Mouse (Mus musculus): ENCODE results near the gene Gm3404.
"Not testable (repeated sequence)": the region's sequence is repeated elsewhere in the genome, so short reads cannot be mapped to it uniquely, and the experiment has no call there.

Gm3404 gene

DNA sequence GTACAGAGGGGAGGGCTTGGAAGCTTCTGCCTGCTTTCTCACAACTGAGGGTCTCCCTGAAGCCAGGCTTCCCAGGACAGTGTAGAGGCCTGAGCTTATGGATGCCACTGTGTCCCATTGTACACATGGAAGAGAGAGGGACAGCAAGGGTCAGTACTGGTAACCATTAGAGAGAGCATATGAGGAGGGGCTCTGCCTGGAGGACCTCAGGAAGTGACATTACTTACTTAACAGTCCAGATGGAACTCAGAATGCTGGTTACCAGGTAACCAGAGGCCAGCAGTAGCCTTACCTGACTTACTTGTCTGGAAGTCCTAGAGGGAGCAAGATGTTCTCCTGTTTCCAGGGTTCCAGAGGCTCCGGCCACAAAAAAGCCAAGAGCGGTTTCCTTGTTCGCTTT lies at the start of gene Gm3404:
TSS of gene Gm3404 (plus strand) at position 301 of the 400 bp plus-strand sequence.
- not testable (repeated sequence) for DNase-seq (ENCODE audit: low spot score)

DNA sequence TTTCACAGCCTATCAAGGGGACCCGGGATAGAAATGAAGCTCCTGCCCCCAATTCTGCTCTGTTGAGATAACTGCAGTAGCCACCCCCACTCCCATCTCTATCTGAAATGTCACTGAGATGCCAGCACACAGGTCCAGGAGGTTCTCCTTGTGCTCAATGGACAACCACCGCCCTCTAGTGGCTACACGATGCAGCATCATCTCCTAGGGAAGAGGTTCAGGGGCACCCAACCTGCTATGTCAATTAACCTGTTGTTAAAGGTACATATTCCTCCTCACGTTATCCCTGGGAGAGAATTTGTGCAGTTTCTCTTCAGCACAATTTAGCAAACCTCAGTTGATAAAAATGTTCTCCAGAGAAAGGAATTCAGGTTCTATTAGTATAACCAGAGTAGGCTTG lies 46.0 kb upstream of the Gm3404 start:
- DNase-seq (ENCODE audit: low spot score) = peak; percentile 64

DNA sequence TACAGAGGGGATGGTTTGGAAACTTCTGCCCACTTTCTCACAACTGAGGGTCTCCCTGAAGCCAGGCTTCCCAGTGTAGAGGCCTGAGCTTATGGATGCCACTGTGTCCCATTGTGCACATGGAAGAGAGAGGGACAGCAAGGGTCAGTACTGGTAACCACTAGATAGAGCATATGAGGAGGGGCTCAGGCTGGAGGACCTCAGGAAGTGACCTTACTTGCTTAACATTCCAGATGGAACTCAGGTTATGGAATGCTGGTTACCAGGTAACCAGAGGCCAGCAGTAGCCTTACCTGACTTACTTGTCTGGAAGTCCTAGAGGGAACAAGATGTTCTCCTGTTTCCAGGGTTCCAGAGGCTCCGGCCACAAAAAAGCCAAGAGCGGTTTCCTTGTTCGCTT lies 43.9 kb upstream of the Gm3404 start, which contains the start of gene Gm6408:
TSS of gene Gm6408 (plus strand) at position 301 of the 400 bp plus-strand sequence.
- DNase-seq (ENCODE audit: low spot score) = not testable (repeated sequence)

DNA sequence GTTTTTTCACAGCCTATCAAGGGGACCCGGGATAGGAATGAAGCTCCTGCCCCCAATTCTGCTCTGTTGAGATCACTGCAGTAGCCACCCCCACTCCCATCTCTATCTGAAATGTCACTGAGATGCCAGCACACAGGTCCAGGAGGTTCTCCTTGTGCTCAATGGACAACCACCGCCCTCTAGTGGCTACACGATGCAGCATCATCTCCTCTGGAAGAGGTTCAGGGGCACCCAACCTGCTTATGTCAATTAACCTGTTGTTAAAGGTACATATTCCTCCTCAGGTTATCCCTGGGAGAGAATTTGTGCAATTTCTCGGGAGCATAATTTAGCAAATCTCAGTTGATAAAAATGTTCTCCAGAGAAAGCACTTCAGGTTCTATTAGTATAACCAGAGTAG lies 36.6 kb upstream of the Gm3404 start:
- peak; percentile 47 for DNase-seq (ENCODE audit: low spot score)

DNA sequence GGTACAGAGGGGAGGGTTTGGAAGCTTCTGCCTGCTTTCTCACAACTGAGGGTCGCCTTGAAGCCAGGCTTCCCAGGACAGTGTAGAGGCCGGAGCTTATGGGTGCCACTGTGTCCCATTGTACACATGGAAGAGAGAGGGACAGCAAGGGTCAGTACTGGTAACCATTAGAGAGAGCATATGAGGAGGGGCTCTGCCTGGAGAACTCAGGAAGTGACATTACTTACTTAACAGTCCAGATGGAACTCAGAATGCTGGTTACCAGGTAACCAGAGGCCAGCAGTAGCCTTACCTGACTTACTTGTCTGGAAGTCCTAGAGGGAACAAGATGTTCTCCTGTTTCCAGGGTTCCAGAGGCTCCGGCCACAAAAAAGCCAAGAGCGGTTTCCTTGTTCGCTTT lies 34.5 kb upstream of the Gm3404 start, which contains the start of gene Gm6370:
TSS of gene Gm6370 (plus strand) at position 301 of the 400 bp plus-strand sequence.
- DNase-seq (ENCODE audit: low spot score) = not testable (repeated sequence)

DNA sequence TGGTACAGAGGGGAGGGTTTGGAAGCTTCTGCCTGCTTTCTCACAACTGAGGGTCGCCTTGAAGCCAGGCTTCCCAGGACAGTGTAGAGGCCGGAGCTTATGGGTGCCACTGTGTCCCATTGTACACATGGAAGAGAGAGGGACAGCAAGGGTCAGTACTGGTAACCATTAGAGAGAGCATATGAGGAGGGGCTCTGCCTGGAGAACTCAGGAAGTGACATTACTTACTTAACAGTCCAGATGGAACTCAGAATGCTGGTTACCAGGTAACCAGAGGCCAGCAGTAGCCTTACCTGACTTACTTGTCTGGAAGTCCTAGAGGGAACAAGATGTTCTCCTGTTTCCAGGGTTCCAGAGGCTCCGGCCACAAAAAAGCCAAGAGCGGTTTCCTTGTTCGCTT lies 23.5 kb upstream of the Gm3404 start, which contains the start of gene 4930449I24Rik:
TSS of gene 4930449I24Rik (plus strand) at position 301 of the 400 bp plus-strand sequence.
- DNase-seq (ENCODE audit: low spot score) = not testable (repeated sequence)

DNA sequence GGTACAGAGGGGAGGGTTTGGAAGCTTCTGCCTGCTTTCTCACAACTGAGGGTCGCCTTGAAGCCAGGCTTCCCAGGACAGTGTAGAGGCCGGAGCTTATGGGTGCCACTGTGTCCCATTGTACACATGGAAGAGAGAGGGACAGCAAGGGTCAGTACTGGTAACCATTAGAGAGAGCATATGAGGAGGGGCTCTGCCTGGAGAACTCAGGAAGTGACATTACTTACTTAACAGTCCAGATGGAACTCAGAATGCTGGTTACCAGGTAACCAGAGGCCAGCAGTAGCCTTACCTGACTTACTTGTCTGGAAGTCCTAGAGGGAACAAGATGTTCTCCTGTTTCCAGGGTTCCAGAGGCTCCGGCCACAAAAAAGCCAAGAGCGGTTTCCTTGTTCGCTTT lies 11.8 kb upstream of the Gm3404 start, which contains the start of gene Gm3402:
TSS of gene Gm3402 (plus strand) at position 301 of the 400 bp plus-strand sequence.
- DNase-seq (ENCODE audit: low spot score) = not testable (repeated sequence)

DNA sequence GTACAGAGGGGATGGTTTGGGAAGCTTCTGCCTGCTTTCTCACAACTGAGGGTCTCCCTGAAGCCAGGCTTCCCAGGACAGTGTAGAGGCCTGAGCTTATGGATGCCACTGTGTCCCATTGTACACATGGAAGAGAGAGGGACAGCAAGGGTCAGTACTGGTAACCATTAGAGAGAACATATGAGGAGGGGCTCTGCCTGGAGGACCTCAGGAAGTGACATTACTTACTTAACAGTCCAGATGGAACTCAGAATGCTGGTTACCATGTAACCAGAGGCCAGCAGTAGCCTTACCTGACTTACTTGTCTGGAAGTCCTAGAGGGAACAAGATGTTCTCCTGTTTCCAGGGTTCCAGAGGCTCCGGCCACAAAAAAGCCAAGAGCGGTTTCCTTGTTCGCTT lies 11.7 kb downstream of the Gm3404 start, which contains the start of gene Gm3409:
TSS of gene Gm3409 (plus strand) at position 301 of the 400 bp plus-strand sequence.
- not testable (repeated sequence) for DNase-seq (ENCODE audit: low spot score)

DNA sequence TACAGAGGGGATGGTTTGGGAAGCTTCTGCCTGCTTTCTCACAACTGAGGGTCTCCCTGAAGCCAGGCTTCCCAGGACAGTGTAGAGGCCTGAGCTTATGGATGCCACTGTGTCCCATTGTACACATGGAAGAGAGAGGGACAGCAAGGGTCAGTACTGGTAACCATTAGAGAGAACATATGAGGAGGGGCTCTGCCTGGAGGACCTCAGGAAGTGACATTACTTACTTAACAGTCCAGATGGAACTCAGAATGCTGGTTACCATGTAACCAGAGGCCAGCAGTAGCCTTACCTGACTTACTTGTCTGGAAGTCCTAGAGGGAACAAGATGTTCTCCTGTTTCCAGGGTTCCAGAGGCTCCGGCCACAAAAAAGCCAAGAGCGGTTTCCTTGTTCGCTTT lies 30.2 kb downstream of the Gm3404 start, which contains the start of gene Gm3415:
TSS of gene Gm3415 (plus strand) at position 301 of the 400 bp plus-strand sequence.
- DNase-seq (ENCODE audit: low spot score) = not testable (repeated sequence)

DNA sequence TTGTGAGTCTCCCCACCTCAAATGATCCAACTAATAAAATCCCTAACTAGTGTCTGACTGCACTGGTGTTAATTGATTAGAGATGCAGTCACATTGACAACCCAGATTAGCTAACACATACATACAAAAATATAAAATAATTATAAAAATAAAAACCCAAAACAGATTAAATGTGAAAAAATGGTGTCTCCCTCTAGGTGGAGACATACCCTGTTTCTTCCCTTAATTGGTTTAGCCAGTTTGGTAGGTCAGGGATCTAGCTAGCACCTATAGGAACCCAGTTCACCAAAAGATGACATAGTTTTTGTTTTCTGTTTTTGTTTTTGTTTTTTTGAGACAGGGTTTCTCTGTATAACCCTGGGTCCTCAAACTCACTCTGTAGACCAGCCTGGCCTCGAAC lies 38.7 kb downstream of the Gm3404 start:
- no peak for DNase-seq (ENCODE audit: low spot score)

DNA sequence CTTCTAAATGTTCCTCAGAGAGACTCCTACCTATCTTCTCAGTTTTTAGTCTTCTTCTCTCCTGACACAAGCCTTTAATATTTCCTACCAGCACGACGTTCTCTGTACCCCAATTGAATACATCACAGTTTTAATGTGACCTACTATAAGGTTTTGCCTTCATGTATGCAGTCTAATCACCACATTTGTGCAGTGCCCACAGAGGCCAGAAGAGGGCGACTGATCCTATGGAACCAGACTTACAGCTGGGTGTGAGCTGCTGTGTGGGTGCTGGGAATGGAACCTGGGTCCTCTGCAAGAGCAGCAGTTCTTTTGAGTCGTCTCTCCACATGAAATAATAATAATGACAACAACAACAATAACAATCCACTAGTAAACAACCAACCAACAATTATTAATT lies 41.5 kb downstream of the Gm3404 start:
- no peak for DNase-seq (ENCODE audit: low spot score)

DNA sequence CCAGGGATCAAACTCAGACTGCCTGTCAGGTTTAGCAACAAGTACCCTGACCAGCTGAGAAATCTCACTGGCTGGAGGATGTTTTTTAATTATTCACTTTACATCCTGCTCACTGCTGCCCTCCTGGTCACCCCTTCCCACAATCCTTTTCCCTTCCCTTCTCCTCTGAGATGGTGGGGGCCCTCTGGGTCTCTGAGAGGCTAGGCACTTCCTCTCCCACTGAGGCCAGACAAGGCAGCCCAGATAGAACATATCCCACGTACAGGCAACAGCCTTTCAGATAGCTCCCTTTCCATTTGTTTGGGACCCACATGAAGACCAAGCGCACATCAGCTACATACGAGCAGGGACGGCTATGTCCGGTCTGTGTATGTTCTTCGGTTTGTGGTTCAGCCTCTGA lies 44.6 kb downstream of the Gm3404 start:
- not testable (repeated sequence) for DNase-seq (ENCODE audit: low spot score)

DNA sequence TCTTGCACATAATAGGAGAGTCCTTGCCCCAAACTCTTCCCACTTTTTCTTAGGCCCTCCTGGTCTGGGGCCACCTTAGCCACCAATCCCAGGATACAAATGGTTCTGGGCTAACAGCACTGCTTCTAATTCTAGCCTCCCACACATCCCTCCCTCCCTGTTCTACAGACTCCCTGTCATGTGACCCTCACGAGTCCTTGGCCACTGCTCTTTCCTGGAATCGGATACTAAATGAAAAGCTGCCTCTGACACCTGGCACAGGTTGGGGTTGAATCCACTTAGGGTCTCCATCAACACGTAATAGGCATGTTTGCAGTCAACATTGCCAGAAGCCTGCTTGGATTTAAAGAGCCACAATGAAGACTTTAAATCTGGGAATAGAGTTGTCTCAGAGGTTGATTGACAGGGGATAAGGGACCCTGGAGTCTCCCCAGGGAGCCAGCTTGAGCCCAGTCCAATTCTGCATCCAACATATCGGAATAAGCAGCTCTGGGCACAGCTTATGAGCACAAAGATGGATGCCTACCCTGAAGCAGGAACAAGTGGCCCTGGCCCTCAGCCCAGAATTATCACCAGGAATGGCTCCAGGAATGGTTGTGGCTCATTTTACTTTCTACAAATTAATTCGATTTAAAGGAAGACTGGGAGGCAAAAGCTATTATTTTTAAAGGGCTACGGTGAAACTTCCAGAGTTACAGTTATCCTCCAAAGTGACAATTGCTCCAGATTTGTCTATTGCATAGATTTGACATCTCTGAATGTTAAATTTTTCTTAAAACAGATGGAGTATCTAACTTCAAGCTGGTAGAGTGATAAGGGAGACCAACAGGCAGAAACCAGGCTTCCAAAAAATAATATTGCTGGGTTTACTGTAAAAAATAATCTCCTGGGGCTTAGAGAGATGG lies 46.5 kb downstream of the Gm3404 start:
- peak; percentile 84 for DNase-seq (ENCODE audit: low spot score)

DNA sequence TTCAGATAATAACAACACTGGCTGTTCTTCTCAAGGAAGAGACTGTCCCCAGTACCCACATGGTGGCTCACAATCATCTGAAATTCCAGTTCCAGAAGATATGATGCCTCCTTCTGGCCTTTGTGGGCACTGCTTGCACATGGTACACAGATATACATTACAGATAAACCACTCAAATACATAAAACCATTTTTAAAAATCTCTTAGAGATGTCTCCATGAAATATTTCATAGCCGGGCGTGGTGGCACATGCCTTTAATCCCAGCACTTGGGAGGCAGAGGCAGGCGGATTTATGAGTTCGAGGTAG lies 47.1 kb downstream of the Gm3404 start:
- DNase-seq (ENCODE audit: low spot score) = not testable (repeated sequence)

DNA sequence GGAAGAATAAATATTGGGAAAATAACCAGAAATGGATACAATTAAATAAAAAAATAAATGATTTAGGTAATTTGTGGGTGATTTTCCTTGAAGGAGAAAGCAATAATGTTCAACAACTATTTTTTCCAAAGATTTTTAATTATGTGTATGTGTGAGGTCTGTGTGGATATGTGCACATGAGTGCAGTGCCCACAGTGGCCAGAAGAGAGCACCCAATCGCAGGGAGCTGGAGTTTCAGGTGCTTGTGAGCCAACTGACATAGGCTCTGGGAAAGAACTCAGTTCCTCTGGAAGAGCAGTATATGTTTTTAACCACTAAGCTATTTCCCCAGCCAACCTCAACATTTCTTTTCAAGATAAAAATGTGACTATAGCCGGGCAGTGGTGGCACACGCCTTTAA lies 51.1 kb downstream of the Gm3404 start:
- no peak for DNase-seq (ENCODE audit: low spot score)

All from layer of hippocampus, adult 11-12 months (tissue).